Mouse (Mus musculus) MN1 (cell line): ENCODE measurements around the gene Wdr59.

Experiments used
- DNase-seq: peaks from one replicate; pipeline ENCODE4 v3.0.0-alpha.2; 2016; ENCODE audit warnings: low spot score

Wdr59 gene

GRCm38 (mm10) chr8:111521713-111522429, at the start of gene Wdr59:
TSS of gene Wdr59 (minus strand) at chr8:111522092.
- peak; percentile 100 for DNase-seq

- DNase-seq: no peak
Observed at GRCm38 (mm10) chr8:111571661-111572060, 49.8 kb upstream of the Wdr59 start.

DNA sequence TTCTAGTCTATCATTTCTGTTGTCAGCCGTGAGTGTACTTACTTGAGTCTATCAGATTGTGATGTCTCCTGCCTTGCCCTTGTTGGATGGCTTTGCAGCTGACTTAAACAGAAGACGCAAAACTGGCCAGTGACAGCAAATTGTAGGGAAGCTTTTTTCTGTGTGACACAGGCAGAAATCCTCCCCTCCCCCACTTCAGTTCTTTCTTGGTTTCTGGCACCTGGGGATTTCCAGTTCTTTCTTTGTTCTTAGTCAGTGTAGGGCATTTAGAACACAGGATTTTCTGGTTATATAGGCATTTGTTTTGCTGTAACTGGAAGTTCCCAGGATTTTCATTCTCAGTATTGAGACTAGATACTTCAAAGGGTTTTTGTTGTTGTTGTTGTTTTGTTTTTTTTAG, 48.5 kb upstream of the Wdr59 start:
- DNase-seq: no peak

DNA sequence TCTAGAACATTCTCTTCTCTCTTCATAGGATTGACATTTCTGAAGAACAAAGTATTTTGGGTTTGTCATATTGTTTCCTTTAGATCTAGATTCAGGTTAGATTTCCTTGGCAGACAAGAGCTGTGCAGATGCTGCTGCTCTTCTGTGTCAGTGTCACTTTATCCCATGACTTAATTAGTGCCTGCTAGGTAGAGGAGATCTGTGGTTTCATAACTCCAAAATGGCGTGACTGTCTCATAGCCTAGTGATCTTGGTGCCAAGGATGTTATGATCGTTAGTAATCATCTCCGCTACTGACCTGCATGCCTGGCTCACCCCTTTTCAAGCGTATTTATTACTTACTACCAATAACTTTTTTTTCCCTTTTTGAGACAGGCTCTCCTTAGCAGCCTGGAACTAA, 48.0 kb upstream of the Wdr59 start:
- no peak for DNase-seq

- DNase-seq: no peak
Observed at GRCm38 (mm10) chr8:111568029-111568428, 46.1 kb upstream of the Wdr59 start.

- no peak for DNase-seq
Observed at GRCm38 (mm10) chr8:111567571-111567970, 45.7 kb upstream of the Wdr59 start.

DNA sequence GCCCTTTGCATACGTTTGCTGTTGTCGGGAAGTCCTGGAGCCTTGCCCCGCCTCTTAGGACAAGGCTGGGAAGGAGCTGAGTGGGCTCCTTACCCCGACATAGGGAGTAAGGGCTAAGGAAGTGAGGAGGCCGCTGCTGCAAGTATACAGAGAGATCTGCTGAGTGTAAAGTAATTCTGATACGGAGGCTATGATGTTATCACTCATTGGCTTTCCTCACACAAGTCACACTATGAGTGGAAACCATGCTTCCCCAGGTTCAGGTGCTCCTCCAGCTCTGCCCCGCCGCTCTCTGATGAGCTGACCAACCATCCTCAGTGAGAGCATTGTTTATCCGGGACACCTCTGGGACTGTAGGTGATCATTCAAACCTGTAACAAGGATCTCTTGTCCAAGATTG, 44.4 kb upstream of the Wdr59 start:
- no peak for DNase-seq

DNA sequence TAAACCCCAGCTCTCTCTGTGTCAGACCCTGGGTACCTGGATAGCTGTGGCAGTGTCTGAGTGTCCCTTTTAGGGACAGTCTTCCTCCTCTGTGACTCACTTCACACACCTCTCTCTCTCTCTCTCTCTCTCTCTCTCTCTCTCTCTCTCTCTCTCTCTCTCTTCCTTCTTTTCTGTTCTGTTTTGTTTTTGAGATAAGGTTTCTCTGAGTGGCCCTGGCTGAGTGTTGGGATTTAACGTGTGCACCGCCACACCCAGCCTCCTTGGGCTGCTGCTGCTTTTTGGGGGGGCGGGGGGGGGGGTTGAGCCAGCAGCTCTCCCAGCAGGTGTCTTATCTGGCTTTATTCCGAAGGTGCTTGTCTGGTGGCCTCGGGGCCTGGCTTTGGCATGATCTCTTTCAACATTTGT, 43.9 kb upstream of the Wdr59 start:
- no peak for DNase-seq

DNA sequence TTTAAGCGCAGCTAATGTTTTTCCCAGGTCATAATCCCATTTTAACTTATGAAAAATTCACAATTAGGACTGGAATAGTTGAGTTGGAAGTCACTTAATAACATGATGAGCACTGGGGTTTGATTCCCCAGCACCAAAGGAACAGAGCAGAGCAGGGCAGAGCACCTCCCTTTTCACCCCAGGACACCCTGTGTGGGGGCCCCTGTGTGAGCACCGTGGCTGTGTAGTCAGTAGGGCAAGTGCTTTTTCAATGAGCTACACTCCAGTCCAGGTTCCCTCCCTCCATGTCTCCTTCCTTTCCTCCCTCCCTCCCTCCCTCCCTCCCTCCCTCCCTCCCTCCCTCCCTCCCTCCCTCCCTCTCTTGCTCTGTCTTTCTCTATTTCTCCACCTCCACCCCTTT, 42.2 kb upstream of the Wdr59 start:
- no peak for DNase-seq

GRCm38 (mm10) chr8:111563687-111564086, 41.8 kb upstream of the Wdr59 start:
- DNase-seq: no peak

DNA sequence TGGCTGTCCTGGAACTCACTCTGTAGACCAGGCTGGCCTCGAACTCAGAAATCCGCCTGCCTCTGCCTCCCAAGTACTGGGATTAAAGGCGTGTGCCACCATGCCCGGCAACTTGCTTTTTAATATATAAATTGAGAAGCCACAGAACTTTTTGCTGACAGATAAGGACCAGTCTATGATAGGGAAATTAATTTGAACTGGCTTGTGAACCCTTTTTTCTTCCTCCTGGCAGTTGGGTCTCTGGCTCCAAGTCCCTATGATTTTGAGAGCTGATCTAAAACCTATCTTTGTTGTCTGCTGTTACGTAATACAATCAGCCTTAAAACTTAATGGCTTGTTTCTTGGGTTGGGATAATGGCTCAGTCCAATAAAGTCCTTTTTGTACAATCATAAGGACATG, 41.2 kb upstream of the Wdr59 start:
- DNase-seq: no peak

- no peak for DNase-seq
Observed at GRCm38 (mm10) chr8:111562274-111562803, 40.4 kb upstream of the Wdr59 start.

DNA sequence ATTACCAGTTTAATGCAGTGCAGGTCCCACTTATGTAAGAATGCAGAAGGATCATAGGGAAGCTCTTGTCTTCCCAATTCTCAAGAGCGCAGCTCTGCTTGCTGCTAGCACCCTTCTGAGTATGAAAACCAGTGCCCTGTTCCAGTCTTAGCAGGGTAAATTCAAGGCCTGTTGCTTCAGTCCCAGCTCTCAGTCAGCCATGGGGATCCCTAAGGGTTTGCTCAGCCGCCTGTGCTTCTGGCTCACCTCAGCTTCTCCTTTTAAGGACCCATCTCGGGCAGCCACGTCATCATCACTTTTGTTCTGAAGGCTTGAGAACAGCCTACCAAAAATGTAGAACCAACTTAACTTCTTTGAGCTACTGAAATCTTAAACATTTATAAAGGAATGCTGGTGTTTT, 39.9 kb upstream of the Wdr59 start:
- DNase-seq: no peak

DNA sequence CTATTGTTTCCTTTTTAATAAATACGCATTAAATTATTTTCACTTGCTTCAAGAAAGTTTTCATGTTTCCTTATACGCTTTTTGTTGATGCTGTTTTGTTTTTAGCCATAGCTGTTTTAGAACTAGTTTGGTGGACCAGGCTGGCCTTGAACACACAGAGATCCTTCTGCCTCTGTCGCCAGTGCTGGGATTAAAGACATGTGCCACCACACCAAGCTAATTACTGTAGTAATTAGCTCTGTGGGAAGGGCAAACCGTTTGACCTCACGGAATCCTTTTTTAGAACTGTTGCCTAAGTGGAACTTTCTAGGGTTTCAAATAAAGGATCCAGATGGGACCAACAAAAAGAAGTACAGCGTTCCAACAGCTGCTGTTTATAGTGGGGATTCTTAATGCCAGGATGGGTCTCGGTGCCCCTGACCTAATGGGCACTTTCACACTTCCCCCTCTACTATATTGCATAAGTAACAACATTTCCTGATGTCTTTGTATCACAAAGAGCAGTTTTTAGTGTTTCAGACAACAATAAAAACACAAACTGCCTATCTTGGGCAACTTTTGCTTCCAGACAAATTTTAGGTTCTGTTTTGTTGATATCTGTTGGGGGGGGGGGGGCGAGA, 29.7 kb upstream of the Wdr59 start:
- no peak for DNase-seq

DNA sequence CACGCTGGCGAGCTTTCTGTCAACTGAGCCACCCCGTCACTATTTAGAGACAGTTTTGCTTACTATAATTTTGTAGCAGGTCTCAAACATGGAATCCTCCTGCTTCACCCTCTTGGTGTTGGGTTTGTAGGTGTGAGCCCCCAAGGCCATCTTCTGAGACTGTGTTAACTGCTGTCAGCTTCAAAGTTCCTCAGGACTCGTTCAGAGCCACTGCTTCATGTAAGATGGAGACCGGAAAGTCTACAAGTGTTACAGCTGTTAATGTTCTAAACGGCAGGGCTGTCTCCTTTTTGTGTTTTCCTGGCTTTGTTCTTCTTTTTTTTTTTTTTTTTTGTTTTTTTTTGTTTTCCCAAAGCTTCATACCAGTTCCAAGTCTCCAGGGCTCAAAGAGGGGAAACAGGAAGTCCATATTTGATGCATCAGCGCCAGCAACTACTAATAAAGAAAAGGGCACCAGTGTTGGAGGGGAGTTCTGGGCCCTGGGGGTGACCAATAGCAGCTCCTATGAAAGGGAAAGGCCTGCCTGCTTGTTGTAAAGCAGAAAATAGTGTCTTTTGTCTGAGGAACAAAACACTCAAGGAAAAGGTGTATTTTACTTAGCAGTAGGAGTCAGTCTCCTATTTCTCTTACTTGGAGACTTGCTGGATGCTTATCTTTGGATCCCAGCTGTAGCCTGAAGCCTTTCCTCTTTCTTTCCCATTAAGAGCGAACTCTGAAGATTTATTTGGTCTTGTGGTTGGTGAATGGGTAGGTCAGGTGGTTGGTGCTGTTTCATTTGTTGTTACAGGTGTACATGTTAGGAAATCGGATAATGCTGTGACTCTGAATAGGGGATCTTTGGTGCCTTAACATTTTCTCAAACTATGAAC, 28.3 kb upstream of the Wdr59 start:
- no peak for DNase-seq

DNA sequence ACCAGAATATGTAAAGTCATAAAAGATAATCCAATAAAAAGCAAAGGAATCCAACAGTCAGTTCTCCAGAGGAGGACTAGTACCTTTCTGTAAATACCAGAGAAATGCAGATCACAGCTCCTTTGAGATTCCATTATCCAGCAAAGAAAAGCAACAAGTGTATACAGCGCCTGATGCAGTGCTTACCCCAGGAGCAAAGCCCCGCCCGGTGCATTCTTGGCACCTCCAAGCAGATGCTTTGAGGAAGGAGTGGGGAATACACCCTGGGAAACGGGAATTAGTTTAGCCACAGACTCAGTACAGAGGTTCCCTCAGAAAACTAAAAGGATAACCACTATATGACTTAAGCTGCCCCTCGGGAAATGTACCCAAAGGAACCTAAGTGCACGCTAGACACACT, 26.3 kb upstream of the Wdr59 start:
- no peak for DNase-seq

GRCm38 (mm10) chr8:111547144-111547543, 25.3 kb upstream of the Wdr59 start:
- DNase-seq: no peak

DNA sequence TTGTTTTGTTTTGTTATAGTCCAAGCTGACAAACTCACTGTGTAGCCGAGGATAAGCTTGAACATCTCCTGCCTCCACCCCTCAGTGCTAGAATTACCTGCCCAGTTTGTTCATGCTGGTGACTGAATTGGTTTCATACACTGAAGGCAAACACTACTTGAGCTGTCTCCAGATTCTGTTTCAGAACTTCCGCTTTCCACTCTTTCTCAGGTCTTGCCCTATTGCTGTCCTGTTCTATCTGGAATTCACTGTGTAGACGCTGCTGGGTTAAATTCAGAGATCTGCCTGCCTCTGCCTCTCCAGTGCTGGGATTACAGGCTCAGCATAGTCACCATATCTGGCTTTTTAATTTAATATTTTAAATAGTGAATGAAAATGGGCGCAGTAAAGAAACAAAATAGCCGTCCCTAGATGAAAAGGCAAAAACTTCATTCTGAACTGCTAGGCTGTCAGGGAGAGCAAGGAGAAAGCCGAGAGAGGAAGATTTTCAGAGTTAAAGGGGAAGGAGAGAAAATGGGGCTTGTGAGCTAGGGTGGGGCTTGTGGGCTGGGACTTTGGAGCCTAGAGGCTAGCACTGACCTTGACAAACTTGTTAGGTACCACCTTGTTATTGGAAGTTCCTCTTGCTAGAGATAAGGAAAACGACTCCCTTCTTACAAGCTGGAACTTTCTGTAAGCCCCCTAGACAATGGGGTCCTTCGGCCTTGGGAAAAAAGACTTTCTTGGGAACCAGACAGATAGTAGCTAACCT, 23.7 kb upstream of the Wdr59 start:
- no peak for DNase-seq

DNA sequence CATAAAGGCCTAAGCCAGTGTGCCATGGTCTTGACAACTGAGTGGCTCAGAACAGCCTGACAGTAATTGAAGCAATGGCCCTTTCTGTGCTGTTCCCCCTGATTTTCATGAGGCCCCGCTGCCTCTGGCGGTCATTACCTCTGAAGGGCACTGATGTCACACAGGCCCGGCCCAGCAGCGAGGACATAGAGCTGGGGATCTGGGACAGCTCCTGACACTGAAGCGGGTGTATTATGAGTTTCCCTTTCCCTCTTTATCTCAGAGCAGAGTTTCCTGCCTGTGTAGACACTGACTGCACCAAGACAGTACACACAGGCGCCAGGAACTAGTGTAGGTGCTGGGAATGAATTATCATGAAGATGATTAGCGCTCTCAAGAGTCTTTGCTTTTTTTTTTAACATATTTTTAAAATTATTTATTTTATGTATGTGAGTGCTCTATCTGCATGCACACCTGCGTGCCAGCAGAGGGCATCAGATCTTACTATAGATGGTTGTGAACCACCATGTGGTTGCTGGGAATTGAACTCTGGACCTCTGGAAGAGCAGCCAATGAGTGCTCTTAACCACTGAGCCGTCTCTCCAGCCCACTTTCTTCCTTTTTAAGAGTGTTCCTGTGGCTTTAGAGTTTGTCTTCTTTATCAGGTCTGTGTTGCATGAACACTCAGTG, 22.0 kb upstream of the Wdr59 start:
- DNase-seq: no peak

GRCm38 (mm10) chr8:111539422-111540076, 17.7 kb upstream of the Wdr59 start:
- no peak for DNase-seq

GRCm38 (mm10) chr8:111538194-111538593, 16.3 kb upstream of the Wdr59 start:
- peak; percentile 84 for DNase-seq
